Mouse (Mus musculus): ENCODE results near the gene Cyp26b1. TPM values are rescaled to one million over a fixed set of nuclear protein-coding genes. Genes with fewer than 3 reads are reported as not detected.

Gene Cyp26b1
- polyA plus RNA-seq, 1 experiment from 2014 or later = 10.2 TPM

DNA sequence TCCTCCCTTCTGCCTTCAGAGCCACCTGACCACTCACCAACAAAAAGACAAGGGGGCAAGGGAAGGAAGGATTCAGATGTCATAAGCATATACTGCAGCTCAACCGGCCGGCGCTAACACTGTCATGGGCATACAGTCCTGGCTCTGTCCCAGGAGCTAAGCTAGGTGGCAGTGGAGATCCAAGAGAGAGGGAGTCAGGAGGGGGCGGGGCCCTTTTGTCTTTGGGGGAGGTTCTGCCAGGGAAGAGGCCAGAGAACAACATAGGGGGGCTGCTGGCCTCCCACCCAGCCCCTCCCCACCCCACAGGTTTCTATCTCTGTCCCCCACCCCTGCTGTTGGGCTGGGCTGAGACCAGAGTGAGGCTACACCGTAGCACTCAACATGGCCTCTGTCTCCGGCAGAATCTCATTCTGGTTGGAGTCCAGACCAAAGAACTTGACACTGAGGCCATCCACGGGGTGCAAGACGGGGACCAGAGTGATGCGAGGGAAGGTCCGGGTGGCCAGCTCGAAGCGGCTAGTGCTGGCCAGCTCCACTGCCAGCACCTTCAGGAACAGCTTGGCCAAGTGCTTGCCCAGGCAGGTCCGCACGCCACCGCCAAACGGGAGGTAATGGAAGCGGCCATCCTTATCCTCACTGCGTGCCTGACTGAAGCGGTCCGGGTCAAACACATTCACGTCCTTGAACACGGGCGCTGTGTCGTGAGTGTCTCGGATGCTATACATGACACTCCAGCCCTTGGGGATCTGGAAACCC, 19.6 kb downstream of the Cyp26b1 start:
- no peaks in the 10 kb centered on the region for H3K4me1 ChIP-seq (ENCODE audit: control insufficient read depth, insufficient read depth, low read length)
- 36% methylated on average over 25 of the region's 25 CpGs for WGBS
- H3K9ac ChIP-seq (ENCODE audit: low read depth, low read length) = no peak overlapping the region
- peak overlapping the region; percentile 37 for H3K4me2 ChIP-seq (ENCODE audit: low read length)
- H3K4me3 ChIP-seq (ENCODE audit: low read depth, low read length) = no peak overlapping the region
- H3K9me3 ChIP-seq (replicated peaks; ENCODE audit: control insufficient read depth, low read length, poor library complexity, severe bottlenecking) = no peaks in the 10 kb centered on the region
- peaks cover 4% of the 10 kb centered on the region; the same call in 1 of the 2 replicates for H3K27me3 ChIP-seq (ENCODE audit: control insufficient read depth, insufficient read depth, low read depth, low read length)
- ATAC-seq = peak; percentile 55; the same call in 1 of the 2 replicates
- no peak overlapping the region for H3K27ac ChIP-seq (ENCODE audit: low read length)
- H3K36me3 ChIP-seq (ENCODE audit: control insufficient read depth, insufficient read depth, low read length) = no peaks in the 10 kb centered on the region

DNA sequence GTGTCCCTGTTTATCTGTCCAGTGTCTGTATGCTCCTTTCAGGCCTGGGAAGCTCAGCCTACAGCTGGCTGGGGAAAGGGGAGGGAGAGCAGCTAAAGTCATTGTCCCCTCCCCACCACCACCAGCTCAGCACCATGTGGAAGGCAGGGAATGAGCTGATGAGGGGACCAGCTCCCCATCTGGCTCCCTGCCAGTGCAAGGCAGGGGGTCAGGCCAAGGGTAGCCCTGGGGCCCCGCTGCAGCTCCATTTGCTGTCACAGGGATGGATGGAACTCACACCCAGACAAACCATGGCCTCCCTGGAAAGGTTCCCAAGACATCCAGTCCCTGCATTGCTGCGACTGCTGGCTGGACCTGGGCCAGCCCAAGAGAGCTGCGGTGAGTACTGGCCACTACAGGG, 23.7 kb downstream of the Cyp26b1 start:
- Histone ChIP-seq H3K4me1 (ENCODE audit: control insufficient read depth, insufficient read depth, low read length) (no peaks in the 10 kb centered on the region), H3K4me3 (ENCODE audit: low read depth, low read length) (no peak overlapping the region), H3K27ac (ENCODE audit: low read length) (no peak overlapping the region), H3K27me3 (ENCODE audit: control insufficient read depth, insufficient read depth, low read depth, low read length) (no peaks in the 10 kb centered on the region), H3K4me2 (ENCODE audit: low read length) (no peak overlapping the region), H3K36me3 (ENCODE audit: control insufficient read depth, insufficient read depth, low read length) (no peaks in the 10 kb centered on the region), H3K9me3 (replicated peaks; ENCODE audit: control insufficient read depth, low read length, poor library complexity, severe bottlenecking) (no peaks in the 10 kb centered on the region), H3K9ac (ENCODE audit: low read depth, low read length) (no peak overlapping the region)
- ATAC-seq = no peak
- 46% methylated on average over 3 of the region's 3 CpGs for WGBS

DNA sequence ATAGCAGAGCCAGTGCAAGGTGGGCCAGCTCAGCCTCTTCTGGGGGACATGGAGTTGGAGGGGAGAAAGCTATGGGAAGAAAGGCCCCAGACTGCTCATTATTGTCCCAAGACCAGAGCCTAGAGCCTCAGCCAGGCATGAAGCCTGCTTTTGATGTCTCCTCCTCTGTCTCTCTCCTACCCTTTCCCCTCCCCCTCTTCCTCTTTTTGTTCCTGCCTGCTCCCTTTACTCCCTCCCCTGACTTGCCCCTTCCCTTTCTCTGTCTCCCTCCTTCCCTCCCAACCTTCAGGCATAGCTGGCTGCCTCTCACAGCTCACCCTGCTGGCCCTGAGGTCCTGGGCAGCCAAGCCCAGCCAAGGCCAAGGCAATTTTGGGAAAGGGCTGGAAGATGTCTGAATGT, 24.1 kb downstream of the Cyp26b1 start:
- no peaks in the 10 kb centered on the region for H3K4me1 ChIP-seq (ENCODE audit: control insufficient read depth, insufficient read depth, low read length)
- no peak overlapping the region for H3K4me2 ChIP-seq (ENCODE audit: low read length)
- ATAC-seq = no peak
- H3K9ac ChIP-seq (ENCODE audit: low read depth, low read length) = no peak overlapping the region
- no peaks in the 10 kb centered on the region for H3K36me3 ChIP-seq (ENCODE audit: control insufficient read depth, insufficient read depth, low read length)
- H3K27ac ChIP-seq (ENCODE audit: low read length) = no peak overlapping the region
- no peak overlapping the region for H3K4me3 ChIP-seq (ENCODE audit: low read depth, low read length)
- H3K27me3 ChIP-seq (ENCODE audit: control insufficient read depth, insufficient read depth, low read depth, low read length) = no peaks in the 10 kb centered on the region
- no peaks in the 10 kb centered on the region for H3K9me3 ChIP-seq (replicated peaks; ENCODE audit: control insufficient read depth, low read length, poor library complexity, severe bottlenecking)

DNA sequence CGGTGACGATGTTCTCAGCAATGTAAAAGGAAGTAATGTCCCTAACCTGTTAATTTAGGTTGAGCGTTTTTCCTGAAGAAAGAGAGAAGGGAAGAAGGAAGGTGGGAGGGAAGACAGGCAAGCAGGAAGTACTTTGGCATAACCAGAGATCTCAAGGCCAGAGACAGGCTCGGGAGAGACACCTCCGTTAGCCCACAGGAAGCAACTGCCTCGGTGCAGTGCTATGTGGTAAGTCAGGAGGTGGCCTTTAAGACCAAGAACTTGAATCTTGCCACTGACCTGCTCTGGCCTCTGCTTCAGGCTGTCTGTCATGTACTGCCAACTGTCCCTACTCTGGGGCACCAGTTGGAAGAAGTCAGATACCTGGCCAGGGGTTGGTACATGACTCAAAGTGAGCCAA, 24.8 kb downstream of the Cyp26b1 start:
- H3K9me3 ChIP-seq (replicated peaks; ENCODE audit: control insufficient read depth, low read length, poor library complexity, severe bottlenecking) = no peaks in the 10 kb centered on the region
- no peak overlapping the region for H3K4me2 ChIP-seq (ENCODE audit: low read length)
- H3K4me3 ChIP-seq (ENCODE audit: low read depth, low read length) = no peak overlapping the region
- no peak overlapping the region for H3K27ac ChIP-seq (ENCODE audit: low read length)
- H3K4me1 ChIP-seq (ENCODE audit: control insufficient read depth, insufficient read depth, low read length) = no peaks in the 10 kb centered on the region
- no peaks in the 10 kb centered on the region for H3K36me3 ChIP-seq (ENCODE audit: control insufficient read depth, insufficient read depth, low read length)
- no peaks in the 10 kb centered on the region for H3K27me3 ChIP-seq (ENCODE audit: control insufficient read depth, insufficient read depth, low read depth, low read length)
- ATAC-seq = no peak
- no peak overlapping the region for H3K9ac ChIP-seq (ENCODE audit: low read depth, low read length)
- 88% methylated on average over 6 of the region's 6 CpGs for WGBS

DNA sequence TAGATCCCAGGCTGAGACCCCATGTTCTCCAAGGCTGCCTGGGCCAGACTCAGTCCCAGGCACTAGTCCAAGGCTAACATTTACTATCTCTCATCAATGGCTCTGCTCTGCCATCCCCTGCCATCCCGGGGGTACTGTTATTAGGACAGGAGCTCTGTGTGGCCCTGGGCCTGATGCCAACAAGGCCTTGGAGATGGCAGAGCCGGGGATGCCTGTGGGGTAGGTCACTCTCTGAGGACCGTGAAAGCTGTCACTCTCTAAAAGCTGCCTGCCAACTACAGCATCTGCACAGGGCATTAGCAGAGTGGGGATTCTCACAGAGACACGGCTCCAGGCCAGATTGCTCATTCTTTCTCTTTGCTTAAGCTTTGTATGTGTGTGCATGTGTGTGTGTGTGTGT, 26.0 kb downstream of the Cyp26b1 start:
- Histone ChIP-seq H3K4me3 (ENCODE audit: low read depth, low read length) (no peak overlapping the region), H3K27ac (ENCODE audit: low read length) (no peak overlapping the region), H3K4me1 (ENCODE audit: control insufficient read depth, insufficient read depth, low read length) (no peaks in the 10 kb centered on the region), H3K4me2 (ENCODE audit: low read length) (no peak overlapping the region), H3K9me3 (replicated peaks; ENCODE audit: control insufficient read depth, low read length, poor library complexity, severe bottlenecking) (no peaks in the 10 kb centered on the region), H3K9ac (ENCODE audit: low read depth, low read length) (no peak overlapping the region), H3K27me3 (ENCODE audit: control insufficient read depth, insufficient read depth, low read depth, low read length) (no peaks in the 10 kb centered on the region), H3K36me3 (ENCODE audit: control insufficient read depth, insufficient read depth, low read length) (no peaks in the 10 kb centered on the region)
- peak; percentile 50; the same call in 1 of the 2 replicates for ATAC-seq
- WGBS = 42% methylated on average over 4 of the region's 4 CpGs

DNA sequence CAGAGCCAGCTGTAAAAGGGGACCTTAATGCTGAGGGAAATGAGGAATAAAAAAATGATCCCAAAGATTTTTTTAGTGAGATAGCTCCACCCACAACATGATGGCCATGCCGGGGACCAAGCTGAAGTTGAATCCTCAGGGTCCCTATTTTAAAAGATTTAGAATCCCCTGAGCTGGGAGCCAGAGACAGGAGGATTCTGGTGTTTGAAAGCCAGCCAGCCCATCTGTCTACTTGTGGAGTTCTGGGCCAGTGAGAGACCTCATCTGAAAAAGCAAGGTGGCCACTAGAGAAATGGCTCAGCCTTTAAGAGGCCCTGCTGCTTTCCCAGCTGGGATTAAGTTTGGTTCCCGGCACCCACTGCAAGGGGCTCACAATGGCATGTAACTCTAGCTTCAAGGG, 26.9 kb downstream of the Cyp26b1 start:
- no peak for ATAC-seq
- Histone ChIP-seq H3K27me3 (ENCODE audit: control insufficient read depth, insufficient read depth, low read depth, low read length) (no peaks in the 10 kb centered on the region), H3K36me3 (ENCODE audit: control insufficient read depth, insufficient read depth, low read length) (no peaks in the 10 kb centered on the region), H3K4me2 (ENCODE audit: low read length) (no peak overlapping the region), H3K4me3 (ENCODE audit: low read depth, low read length) (no peak overlapping the region), H3K27ac (ENCODE audit: low read length) (no peak overlapping the region), H3K9me3 (replicated peaks; ENCODE audit: control insufficient read depth, low read length, poor library complexity, severe bottlenecking) (no peaks in the 10 kb centered on the region), H3K4me1 (ENCODE audit: control insufficient read depth, insufficient read depth, low read length) (no peaks in the 10 kb centered on the region), H3K9ac (ENCODE audit: low read depth, low read length) (no peak overlapping the region)
- WGBS = 59% methylated on average over 2 of the region's 2 CpGs

DNA sequence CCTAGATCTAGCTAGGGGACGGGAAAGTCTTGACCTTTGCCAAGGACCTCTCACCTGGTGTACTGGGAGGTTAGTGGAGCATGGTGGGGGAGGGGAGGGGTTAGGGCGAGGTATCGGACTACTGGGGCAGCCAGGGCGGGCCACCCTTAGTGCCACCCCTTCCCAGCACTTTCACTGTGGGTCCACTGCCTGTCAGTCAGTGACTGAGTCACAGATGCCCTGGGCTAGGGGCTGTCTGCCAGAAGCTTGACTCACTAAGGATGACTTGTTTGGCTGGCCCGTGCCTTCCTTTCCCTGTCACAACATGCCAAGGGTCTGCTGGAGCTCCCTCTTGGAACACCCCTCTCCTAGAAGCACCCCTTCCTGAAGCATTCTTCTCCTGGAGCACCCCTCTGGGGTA, 28.5 kb downstream of the Cyp26b1 start:
- H3K4me3 ChIP-seq (ENCODE audit: low read depth, low read length) = no peak overlapping the region
- H3K4me1 ChIP-seq (ENCODE audit: control insufficient read depth, insufficient read depth, low read length) = no peaks in the 10 kb centered on the region
- no peak overlapping the region for H3K9ac ChIP-seq (ENCODE audit: low read depth, low read length)
- no peaks in the 10 kb centered on the region for H3K27me3 ChIP-seq (ENCODE audit: control insufficient read depth, insufficient read depth, low read depth, low read length)
- H3K36me3 ChIP-seq (ENCODE audit: control insufficient read depth, insufficient read depth, low read length) = no peaks in the 10 kb centered on the region
- H3K27ac ChIP-seq (ENCODE audit: low read length) = no peak overlapping the region
- H3K9me3 ChIP-seq (replicated peaks; ENCODE audit: control insufficient read depth, low read length, poor library complexity, severe bottlenecking) = no peaks in the 10 kb centered on the region
- H3K4me2 ChIP-seq (ENCODE audit: low read length) = no peak overlapping the region
- WGBS = 94% methylated on average over 5 of the region's 5 CpGs
- ATAC-seq = no peak

DNA sequence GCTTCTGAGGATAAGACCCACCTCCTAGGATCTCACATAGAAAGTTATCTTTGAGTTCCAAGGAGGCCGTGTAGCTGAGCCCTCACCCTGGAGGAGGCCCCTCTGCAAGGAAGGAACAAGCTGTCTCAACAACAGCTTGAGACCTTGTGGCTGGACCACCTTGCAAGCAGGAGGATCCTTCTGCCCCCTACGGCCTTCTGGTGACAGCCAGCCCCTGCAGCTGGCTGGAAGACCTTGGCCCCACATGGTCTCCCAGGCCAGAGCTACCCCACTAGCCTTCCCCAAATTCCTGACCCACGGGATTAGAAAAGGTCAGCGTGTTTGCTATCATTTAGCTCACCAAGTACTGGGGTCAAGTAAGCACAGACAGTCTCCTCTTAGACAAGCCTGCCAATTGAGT, 30.8 kb downstream of the Cyp26b1 start:
- Histone ChIP-seq H3K27me3 (ENCODE audit: control insufficient read depth, insufficient read depth, low read depth, low read length) (no peaks in the 10 kb centered on the region), H3K4me1 (ENCODE audit: control insufficient read depth, insufficient read depth, low read length) (no peaks in the 10 kb centered on the region), H3K27ac (ENCODE audit: low read length) (no peak overlapping the region), H3K4me2 (ENCODE audit: low read length) (no peak overlapping the region), H3K9ac (ENCODE audit: low read depth, low read length) (no peak overlapping the region), H3K4me3 (ENCODE audit: low read depth, low read length) (no peak overlapping the region), H3K36me3 (ENCODE audit: control insufficient read depth, insufficient read depth, low read length) (no peaks in the 10 kb centered on the region), H3K9me3 (replicated peaks; ENCODE audit: control insufficient read depth, low read length, poor library complexity, severe bottlenecking) (no peaks in the 10 kb centered on the region)
- ATAC-seq = no peak
- 70% methylated on average over 4 of the region's 4 CpGs for WGBS

DNA sequence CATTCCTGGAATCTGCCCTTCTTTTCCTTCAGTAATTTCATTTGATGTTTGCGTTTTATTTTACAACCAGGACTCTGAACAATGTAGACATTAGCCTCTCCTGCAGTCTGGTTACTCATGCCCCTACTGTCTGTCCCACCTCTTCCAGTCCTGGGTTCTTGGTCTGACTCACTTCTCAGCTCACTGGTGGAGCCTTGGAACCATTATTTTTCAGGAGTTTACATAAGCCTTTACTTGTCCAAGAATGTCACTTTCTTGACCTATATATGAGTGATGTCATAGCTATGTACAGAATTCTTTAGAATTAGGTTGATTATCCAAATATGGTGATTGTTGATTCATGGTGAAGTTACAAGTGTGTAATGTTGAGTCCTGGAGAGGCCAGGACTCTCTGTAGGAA, 32.5 kb downstream of the Cyp26b1 start:
- Histone ChIP-seq H3K36me3 (ENCODE audit: control insufficient read depth, insufficient read depth, low read length) (no peaks in the 10 kb centered on the region), H3K4me2 (ENCODE audit: low read length) (no peak overlapping the region), H3K4me3 (ENCODE audit: low read depth, low read length) (no peak overlapping the region), H3K27ac (ENCODE audit: low read length) (no peak overlapping the region), H3K9me3 (replicated peaks; ENCODE audit: control insufficient read depth, low read length, poor library complexity, severe bottlenecking) (no peaks in the 10 kb centered on the region), H3K9ac (ENCODE audit: low read depth, low read length) (no peak overlapping the region), H3K27me3 (ENCODE audit: control insufficient read depth, insufficient read depth, low read depth, low read length) (no peaks in the 10 kb centered on the region), H3K4me1 (ENCODE audit: control insufficient read depth, insufficient read depth, low read length) (no peaks in the 10 kb centered on the region)
- no peak for ATAC-seq
- 97% methylated on average over 1 of the region's 1 CpGs for WGBS
